Mouse (Mus musculus) heart, postnatal 14 days (tissue): ENCODE measurements at regions not wholly inside any gene's neighbourhood (a gene's known extent, or its start where the extent isn't known, plus 50 kb on each side); places are given as distances from the start of the nearest gene placed in this dataset.
"Not testable (repeated sequence)": the region's sequence is repeated elsewhere in the genome, so short reads cannot be mapped to it uniquely, and the experiment has no call there.

Experiments used
- DNase-seq, 2 experiments: peaks; one replicate each; pipeline ENCODE4 v3.0.0; 2021 to 2022
- intact Hi-C: fragments of 180-260 bp; cut with DNase I; formaldehyde crosslinking; loops from one replicate; pipeline ENCODE4 v1.15.1; 2025

- intact Hi-C loops = loop anchor here (1.0 kb wide), 1 partner anchor 8 kb away; no protein-coding TSS in a partner anchor
- not testable (repeated sequence) for DNase-seq
These were observed 657.8 kb downstream of the Kcnt2 start for GRCm38 (mm10) chr1:140903747-140904146.

- intact Hi-C loops = no loop called here
- DNase-seq = no peak
These were observed 667.6 kb downstream of the Kcnt2 start for GRCm38 (mm10) chr1:140913566-140913965.

GRCm38 (mm10) chr1:140940348-140940747 is 694.4 kb downstream of the Kcnt2 start:
- intact Hi-C loops = no loop called here
- no peak for DNase-seq

- intact Hi-C loops = no loop called here
- DNase-seq = no peak
These were observed 712.9 kb downstream of the Kcnt2 start for GRCm38 (mm10) chr1:140958856-140959255.

GRCm38 (mm10) chr1:141001821-141002220 is 755.9 kb downstream of the Kcnt2 start:
- intact Hi-C loops = no loop called here

More at GRCm38 (mm10) chr1:141001821-141002220, 755.9 kb downstream of the Kcnt2 start:
- DNase-seq = no peak
